Mouse (Mus musculus): ENCODE measurements around the gene Twnk. TPM values are rescaled to one million over a fixed set of nuclear protein-coding genes. Genes with fewer than 3 reads are reported as not detected.
"Not testable (repeated sequence)": the region's sequence is repeated elsewhere in the genome, so short reads cannot be mapped to it uniquely, and the experiment has no call there.

Gene Twnk
- total RNA-seq, 2 experiments from 2014 or later = 32.5 to 32.8 TPM

- no peak for DNase-seq
These were observed 19.3 kb downstream of the Twnk start for GRCm38 (mm10) chr19:45024775-45025174.

- DNase-seq = peak in 1 of 2 experiments; percentile 9
These were observed 20.6 kb downstream of the Twnk start for GRCm38 (mm10) chr19:45025937-45026568.

- DNase-seq = peak; percentile 72 to 75
These were observed 21.7 kb downstream of the Twnk start for GRCm38 (mm10) chr19:45026958-45027670.

GRCm38 (mm10) chr19:45027848-45028247 is 22.4 kb downstream of the Twnk start:
- peak in 1 of 2 experiments; percentile 32 for DNase-seq

GRCm38 (mm10) chr19:45028746-45029145 is 23.3 kb downstream of the Twnk start:
- peak in 1 of 2 experiments; percentile 13 for DNase-seq

- DNase-seq = no peak
These were observed 24.1 kb downstream of the Twnk start for GRCm38 (mm10) chr19:45029571-45029970.

- DNase-seq = peak in 1 of 2 experiments; percentile 78
These were observed 24.6 kb downstream of the Twnk start for GRCm38 (mm10) chr19:45030111-45030510.

- DNase-seq = peak; percentile 86 to 88
These were observed 25.6 kb downstream of the Twnk start for GRCm38 (mm10) chr19:45030746-45031693.

- DNase-seq = peak; percentile 75 to 88
These were observed 26.3 kb downstream of the Twnk start for GRCm38 (mm10) chr19:45031780-45032179.

- DNase-seq = peak in 1 of 2 experiments; percentile 45
These were observed 27.3 kb downstream of the Twnk start for GRCm38 (mm10) chr19:45032570-45033332.

GRCm38 (mm10) chr19:45036867-45037266 is 31.4 kb downstream of the Twnk start:
- DNase-seq = peak in 1 of 2 experiments; percentile 59

GRCm38 (mm10) chr19:45038198-45038597 is 32.7 kb downstream of the Twnk start:
- DNase-seq = not testable (repeated sequence)

- DNase-seq = no peak
These were observed 34.8 kb downstream of the Twnk start for GRCm38 (mm10) chr19:45040214-45040613.

GRCm38 (mm10) chr19:45044389-45044927 is 39.0 kb downstream of the Twnk start:
- no peak for DNase-seq

GRCm38 (mm10) chr19:45045236-45045635 is 39.8 kb downstream of the Twnk start:
- no peak for DNase-seq

GRCm38 (mm10) chr19:45045651-45046050 is 40.2 kb downstream of the Twnk start, which contains the start of gene Pdzd7:
TSS of gene Pdzd7 (minus strand) at chr19:45045717.
- no peak for DNase-seq

GRCm38 (mm10) chr19:45046523-45047321 is 41.3 kb downstream of the Twnk start:
- DNase-seq = peak; percentile 86 to 88

GRCm38 (mm10) chr19:45047417-45047934 is 42.0 kb downstream of the Twnk start, which contains the start of gene Sfxn3:
TSS of gene Sfxn3 (plus strand) at chr19:45047503.
- DNase-seq = peak; percentile 97

GRCm38 (mm10) chr19:45047935-45048643 is 42.6 kb downstream of the Twnk start:
- peak; percentile 76 to 84 for DNase-seq

Data from heart, adult 18-20 months (tissue).